Mouse (Mus musculus) monocyte, adult 5-6 weeks (primary cell): ENCODE measurements around the gene Disp2. TPM values are rescaled to one million over a fixed set of nuclear protein-coding genes. Genes with fewer than 3 reads are reported as not detected.

ENCODE experiments used
- ATAC-seq: fragments of 153-309, 156-312 bp; replicated peaks from 2 replicates; pipeline ENCODE4 v1.8.0; 2017; ENCODE audit warnings: mild to moderate bottlenecking; ENCODE audit not compliant: low TSS enrichment, insufficient number of reproducible peaks, severe bottlenecking, poor library complexity, low FRiP score
- total RNA-seq: library from RNA; stranded (forward); fragments of 200-1000, 200-491, 200-594 nt; gene quantifications from 3 replicates; pipeline ENCODE4 v1.2.3, GENCODE M21; 2017

Gene Disp2
- total RNA-seq, 1 experiment from 2014 or later: not detected

- ATAC-seq: no peak
Observed at GRCm38 (mm10) chr2:118779065-118779464, 454 bp upstream of the Disp2 start.

DNA sequence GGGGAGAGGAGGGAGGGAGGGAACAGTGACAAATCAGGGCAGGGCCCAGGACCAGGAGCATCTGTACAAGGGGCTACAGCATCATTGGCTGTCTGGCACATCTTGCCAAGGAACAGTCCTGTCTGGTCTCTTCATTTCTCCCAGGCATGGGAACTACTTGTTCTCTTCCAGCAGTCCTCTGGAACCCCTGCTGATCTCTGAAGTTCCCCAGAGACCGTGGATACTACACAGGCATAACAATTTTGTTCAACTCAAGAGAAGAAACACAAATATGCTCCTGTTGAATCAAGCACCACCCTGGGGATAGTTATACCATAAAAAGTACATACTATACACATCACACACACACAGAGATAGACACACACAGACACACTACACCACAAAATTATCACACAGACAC lies 1.6 kb downstream of the Disp2 start:
- ATAC-seq: no peak

GRCm38 (mm10) chr2:118782303-118782702 lies 2.8 kb downstream of the Disp2 start:
- ATAC-seq: no peak

DNA sequence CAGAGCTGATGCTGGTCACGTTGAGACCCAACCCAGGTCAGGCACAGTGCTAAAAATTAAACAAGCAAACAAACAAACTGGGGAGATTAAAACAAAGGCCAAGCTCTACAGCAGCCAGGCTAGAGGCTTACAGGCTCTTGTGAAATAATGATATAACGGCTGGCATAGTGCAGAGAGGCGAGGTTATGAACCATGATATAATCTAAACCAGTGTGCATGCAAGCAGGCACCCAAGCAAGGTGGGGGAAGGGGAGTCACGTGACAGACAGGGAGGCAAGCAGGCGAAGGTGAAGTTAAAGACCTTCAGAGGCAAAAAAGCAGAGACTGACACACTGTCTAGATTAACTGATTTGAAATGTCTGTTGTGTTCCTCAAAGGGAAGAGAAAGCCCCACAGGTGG lies 3.6 kb downstream of the Disp2 start:
- no peak for ATAC-seq

GRCm38 (mm10) chr2:118783663-118784062 lies 4.1 kb downstream of the Disp2 start:
- no peak for ATAC-seq

DNA sequence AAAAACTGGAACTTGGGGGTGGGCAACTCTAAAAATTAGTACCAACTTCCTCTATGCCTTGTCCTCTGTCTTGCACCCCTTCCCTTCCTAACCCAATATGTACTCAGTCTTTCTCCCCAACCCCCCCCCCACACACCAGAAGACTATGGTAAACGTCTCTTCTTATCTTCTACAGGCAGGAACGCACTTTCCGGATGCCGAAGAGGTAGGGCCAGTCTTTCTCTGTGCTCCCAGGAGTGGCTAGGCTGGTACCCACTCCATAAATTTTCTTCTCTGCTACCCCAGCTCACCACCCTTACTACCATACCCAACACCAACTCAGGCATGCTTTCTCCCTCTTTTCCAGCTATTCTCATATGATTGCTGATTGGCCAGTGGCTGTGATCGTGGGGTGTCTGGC lies 7.0 kb downstream of the Disp2 start:
- no peak for ATAC-seq

DNA sequence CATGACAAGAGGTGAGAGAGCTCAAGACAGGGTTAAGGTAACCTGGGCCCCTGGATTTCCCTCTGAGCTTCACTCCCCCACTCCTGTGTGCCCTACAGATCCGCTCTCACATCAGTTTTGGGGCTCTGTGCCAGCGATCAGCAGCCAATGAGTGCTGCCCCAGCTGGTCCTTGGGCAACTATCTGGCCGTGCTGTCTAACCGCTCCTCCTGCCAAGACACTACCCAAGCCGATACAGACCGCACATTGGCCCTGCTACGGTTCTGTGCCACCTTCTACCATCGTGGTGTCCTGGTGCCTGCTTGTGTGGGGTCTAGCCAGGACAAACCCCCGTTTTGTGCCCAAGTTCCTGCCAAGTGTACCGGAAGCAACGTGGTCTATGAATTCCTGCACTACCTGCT lies 10.0 kb downstream of the Disp2 start:
- ATAC-seq: no peak

- no peak for ATAC-seq
Observed at GRCm38 (mm10) chr2:118790221-118790550, 10.7 kb downstream of the Disp2 start.

GRCm38 (mm10) chr2:118790551-118791525 lies 11.3 kb downstream of the Disp2 start:
- ATAC-seq: 0 out of 2 replicates have a peak, but pooled peaks have one; percentile 13

DNA sequence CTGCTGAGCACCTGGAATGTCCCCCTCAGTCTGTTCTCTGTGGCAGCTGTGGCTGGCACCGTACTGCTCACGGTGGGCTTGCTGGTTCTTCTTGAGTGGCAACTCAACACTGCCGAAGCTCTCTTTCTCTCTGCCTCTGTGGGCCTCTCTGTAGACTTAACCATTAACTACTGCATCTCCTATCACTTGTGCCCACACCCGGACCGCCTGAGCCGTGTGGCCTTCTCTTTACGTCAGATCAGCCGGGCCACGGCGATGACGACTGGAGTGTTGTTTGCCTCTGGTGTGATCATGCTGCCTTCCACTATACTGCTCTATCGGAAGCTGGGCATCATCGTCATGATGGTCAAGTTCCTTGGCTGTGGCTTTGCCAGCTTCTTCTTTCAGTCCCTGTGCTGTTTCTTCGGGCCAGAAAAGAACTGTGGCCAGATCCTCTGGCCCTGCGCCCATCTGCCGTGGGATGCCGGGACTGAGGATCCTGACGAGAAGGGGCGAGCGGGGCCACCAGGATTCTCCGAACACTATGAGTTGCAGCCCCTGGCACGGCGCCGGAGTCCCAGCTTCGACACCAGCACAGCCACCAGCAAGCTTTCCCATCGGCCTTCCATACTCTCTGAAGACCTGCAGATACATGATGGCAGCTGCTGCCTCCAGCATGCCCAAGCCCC lies 12.2 kb downstream of the Disp2 start:
- no peak for ATAC-seq

- ATAC-seq: no peak
Observed at GRCm38 (mm10) chr2:118792259-118792613, 12.7 kb downstream of the Disp2 start.

- no peak for ATAC-seq
Observed at GRCm38 (mm10) chr2:118793636-118794035, 14.1 kb downstream of the Disp2 start.

GRCm38 (mm10) chr2:118802542-118803118 lies 23.1 kb downstream of the Disp2 start:
- ATAC-seq: no peak

DNA sequence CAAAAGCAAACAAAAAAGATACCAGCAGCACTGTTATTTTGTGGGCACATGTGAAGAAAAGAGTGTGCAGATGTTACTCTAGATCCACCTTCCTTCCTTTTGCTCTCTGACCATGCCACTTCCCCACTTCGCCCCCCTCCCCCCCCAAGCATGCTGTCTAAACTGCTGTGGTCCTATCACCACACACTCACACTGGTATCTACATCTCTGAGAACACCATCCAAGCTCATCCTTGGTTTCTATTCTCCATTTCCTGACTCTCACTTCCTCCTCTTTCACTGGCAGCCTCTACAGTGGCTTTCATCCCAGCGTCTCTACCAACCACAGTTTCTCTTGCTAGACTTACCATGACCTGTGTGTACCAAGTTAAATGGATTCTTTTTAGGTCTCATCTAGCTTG lies 25.0 kb downstream of the Disp2 start:
- peak; percentile 98 for ATAC-seq

- no peak for ATAC-seq
Observed at GRCm38 (mm10) chr2:118805137-118805536, 25.6 kb downstream of the Disp2 start.

DNA sequence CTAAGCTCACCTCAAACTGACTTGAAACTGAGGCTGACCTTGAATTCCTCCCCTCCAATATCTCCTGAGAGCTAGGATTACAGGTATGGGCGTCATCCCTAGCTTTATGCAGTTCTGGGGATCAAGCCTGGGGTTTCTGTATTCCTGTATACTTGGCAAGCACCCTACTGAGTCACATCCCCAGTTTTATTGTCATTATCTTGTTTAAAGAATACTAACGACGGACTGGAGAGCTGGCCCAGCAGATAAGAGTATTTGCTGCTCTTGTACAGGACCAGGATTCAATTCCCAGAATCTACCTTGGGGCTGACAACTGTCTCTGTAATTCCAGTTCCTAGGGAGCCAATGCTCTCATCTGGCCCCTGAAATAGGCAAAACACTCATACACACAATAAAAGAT lies 26.2 kb downstream of the Disp2 start:
- ATAC-seq: no peak

DNA sequence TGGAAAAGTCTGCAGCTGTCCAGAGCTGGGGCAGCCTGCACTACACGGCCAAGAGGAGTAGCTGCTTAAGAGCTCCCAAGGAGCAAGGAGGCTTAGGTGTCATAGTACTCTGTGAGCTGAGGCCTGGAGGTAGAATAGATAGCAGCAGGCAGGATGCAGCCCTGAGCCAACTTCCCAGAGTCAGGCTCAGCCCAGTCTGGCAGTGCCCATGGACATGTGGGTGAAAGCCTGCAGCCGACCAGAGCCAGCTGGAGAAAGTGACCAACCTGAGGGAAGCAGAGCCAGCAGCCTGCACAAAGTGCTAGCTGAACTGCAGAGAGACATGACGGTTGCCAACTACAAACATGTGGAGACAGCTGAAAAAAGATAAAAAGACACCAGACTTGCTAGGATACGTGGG lies 27.3 kb downstream of the Disp2 start:
- ATAC-seq: no peak

- ATAC-seq: no peak
Observed at GRCm38 (mm10) chr2:118810861-118811260, 31.3 kb downstream of the Disp2 start.

- no peak for ATAC-seq
Observed at GRCm38 (mm10) chr2:118812724-118813123, 33.2 kb downstream of the Disp2 start.
